Mouse (Mus musculus) heart, adult 2 months (tissue): ENCODE measurements at regions not wholly inside any gene's neighbourhood (a gene's known extent, or its start where the extent isn't known, plus 50 kb on each side); places are given as distances from the start of the nearest gene placed in this dataset.

Experiments used
- DNase-seq, 2 experiments: peaks; one replicate each; pipeline ENCODE4 v3.0.0; 2021
- H3K27ac ChIP-seq: fragments of 200-600 bp; 2 replicates; pipeline ENCODE4 v1.8.1; 2022
- H3K27me3 ChIP-seq: fragments of 200-500 bp; 2 replicates; pipeline ENCODE4 v1.6.1; 2012; ENCODE audit warnings: mild to moderate bottlenecking, low read length, inconsistent platforms, mixed read lengths; ENCODE audit not compliant: control insufficient read depth, insufficient read depth
- H3K36me3 ChIP-seq: fragments of 200-500 bp; 2 replicates; pipeline ENCODE4 v1.6.1; 2012; ENCODE audit warnings: low read length, inconsistent platforms; ENCODE audit not compliant: control insufficient read depth, insufficient read depth
- H3K4me1 ChIP-seq: fragments of 200-500 bp; 2 replicates; pipeline ENCODE4 v1.6.1; 2011; ENCODE audit warnings: low read length; ENCODE audit not compliant: control insufficient read depth, insufficient read depth
- H3K4me3 ChIP-seq: fragments of 200-600 bp; 2 replicates; pipeline ENCODE4 v1.8.1; 2022
- H3K79me2 ChIP-seq: fragments of 200-500 bp; replicated peaks from 2 replicates; pipeline ENCODE4 v1.6.1; 2012; ENCODE audit warnings: mild to moderate bottlenecking, inconsistent platforms, low read length, moderate library complexity, mixed read lengths; ENCODE audit not compliant: control insufficient read depth, insufficient read depth
- H3K9ac ChIP-seq: fragments of 200-500 bp; 2 replicates; pipeline ENCODE4 v1.6.1; 2012; ENCODE audit warnings: low read depth, mild to moderate bottlenecking, control low read depth, inconsistent platforms, low read length, mixed read lengths
- CTCF ChIP-seq: fragments of 200-600 bp; IDR thresholded peaks from 2 replicates; pipeline ENCODE4 v1.8.1; 2022; ENCODE audit warnings: antibody characterized with exemption, mild to moderate bottlenecking, moderate library complexity
- EP300 ChIP-seq: fragments of 200-500 bp; IDR thresholded peaks from 2 replicates; pipeline ENCODE4 v1.6.1; 2011; ENCODE audit warnings: low read depth, low read length, control low read depth; ENCODE audit not compliant: insufficient read depth
- POLR2A ChIP-seq: fragments of 200-500 bp; IDR thresholded peaks from 2 replicates; pipeline ENCODE4 v1.6.1; 2011; ENCODE audit warnings: mild to moderate bottlenecking, low read depth, low read length, control low read depth; ENCODE audit not compliant: insufficient read depth
- WGBS: fragments of 180-500 bp; shearing (Covaris S2); methylation state at CpG from one replicate; pipeline ENCODE4 v1.1.7; 2018; 5-methylcytosine and 5-hydroxymethylcytosine counted together
- intact Hi-C: fragments of 180-260 bp; cut with DNase I; formaldehyde crosslinking; loops from one replicate; pipeline ENCODE4 v1.15.1; 2025

DNA sequence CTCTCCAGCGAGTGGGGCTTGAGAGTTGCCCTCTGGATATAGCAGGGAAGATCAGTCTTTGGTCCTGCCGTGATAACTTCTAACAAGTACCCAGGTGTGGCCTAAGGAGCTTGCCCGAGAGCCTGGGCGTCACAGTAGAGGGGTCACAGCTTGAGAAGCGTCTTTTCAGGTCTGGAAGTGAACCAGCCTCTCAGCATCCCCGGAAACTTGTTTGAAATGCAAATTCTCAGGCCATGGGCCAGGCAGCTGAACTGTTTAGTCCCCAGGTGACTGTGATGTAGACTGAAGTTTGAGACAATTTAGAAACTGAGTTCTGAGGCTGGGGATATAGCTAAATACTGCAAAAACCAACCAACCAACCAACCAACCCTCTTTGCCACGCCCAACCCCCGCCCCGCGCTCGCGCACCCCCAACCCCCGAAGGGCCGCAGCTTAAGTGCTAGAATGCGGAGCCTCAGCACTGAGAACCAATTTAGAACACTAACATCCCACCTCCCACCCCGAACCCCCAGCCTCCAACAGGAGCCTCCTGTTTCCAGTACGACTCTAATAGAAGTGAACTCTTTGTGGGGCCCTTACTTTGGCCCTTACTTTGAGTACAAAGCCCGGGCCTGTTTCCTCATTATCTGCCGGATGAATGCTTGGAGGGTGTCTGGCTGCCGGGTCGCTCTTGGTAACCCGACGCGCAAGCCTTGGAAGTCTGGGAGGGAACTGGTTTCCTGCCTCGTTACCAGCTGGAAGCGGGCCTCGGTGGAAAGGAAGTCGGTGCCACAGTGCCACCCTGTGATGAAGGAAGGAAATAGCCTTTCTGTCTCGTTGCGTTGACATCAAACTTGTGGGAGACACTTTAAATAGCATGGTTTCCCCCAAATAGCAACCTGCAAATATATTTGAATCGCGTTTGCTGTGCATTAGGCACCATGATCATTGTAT lies 68.1 kb upstream of the Slc1a4 start:
- Histone ChIP-seq H3K4me3 (peak overlapping the region; percentile 13; the same call in 1 of the 2 replicates), H3K4me1 (no peaks in the 10 kb centered on the region), H3K27ac (no peak overlapping the region), H3K36me3 (no peaks in the 10 kb centered on the region), H3K9ac (0 out of 2 replicates have a peak overlapping the region, but pooled peaks have one; percentile 3), H3K27me3 (no peaks in the 10 kb centered on the region), H3K79me2 (no peaks in the 10 kb centered on the region)
- intact Hi-C loops: loop anchor here (1.0 to 2.0 kb wide), 5 partner anchors 68 to 578 kb away; partner anchors contain the start of gene Slc1a4
- 20% methylated on average over 32 of the region's 32 CpGs for whole genome bisulfite sequencing
- peak; percentile 75 to 83 for DNase-seq
- TF ChIP-seq CTCF: peak; percentile 88
- no peak for TF ChIP-seq POLR2A
- TF ChIP-seq EP300: peak; percentile 92

DNA sequence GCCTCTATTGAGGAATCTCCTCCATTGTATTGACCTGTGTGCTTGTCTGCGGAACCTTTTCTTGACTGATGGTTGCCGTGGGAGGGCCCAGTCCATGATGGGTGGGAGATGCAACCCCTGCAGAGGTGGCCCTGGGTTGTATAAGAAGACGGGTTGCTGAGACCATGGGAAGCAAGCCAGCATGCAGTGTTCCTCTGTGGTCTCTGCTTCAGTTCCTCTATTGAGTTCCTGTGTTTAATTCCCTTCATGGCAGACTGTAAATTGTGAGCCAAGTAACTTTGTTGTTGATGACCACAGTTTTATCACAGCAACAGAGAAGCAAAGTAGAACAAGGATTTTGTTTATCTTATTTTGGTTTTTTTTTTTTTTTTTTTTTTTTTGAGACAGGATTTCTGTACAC lies 70.9 kb upstream of the Slc1a4 start:
- intact Hi-C loops: no loop called here
- 63% methylated on average over 3 of the region's 3 CpGs for WGBS

DNA sequence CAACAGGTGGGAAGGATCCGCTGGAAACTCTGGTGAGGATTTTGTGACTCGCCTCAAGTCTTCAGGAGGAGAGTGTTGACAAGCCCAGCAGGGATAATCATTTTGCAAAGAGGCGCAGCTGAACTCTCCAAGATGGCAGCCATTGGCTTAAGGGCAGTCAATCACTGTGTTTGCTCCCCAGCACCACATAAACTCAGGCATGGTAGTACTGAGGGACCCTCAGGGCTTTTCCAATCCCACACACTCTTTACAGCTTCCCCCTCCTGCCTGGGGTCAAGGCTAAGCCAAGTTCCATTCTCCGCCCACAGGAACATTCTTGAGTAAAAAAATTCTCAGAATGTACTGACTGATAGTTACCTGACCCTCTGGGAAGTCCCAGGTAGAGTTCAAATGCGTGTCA lies 72.0 kb upstream of the Slc1a4 start:
- H3K27ac ChIP-seq: no peak overlapping the region
- H3K36me3 ChIP-seq: no peaks in the 10 kb centered on the region
- intact Hi-C loops: no loop called here
- WGBS: 79% methylated on average over 5 of the region's 5 CpGs
- TF ChIP-seq POLR2A (no peak), CTCF (no peak), EP300 (no peak)
- no peaks in the 10 kb centered on the region for H3K79me2 ChIP-seq
- no peak overlapping the region for H3K4me3 ChIP-seq
- no peak for DNase-seq
- no peaks in the 10 kb centered on the region for H3K27me3 ChIP-seq
- no peak overlapping the region for H3K9ac ChIP-seq
- H3K4me1 ChIP-seq: no peaks in the 10 kb centered on the region

More for the DNA sequence above, 70.9 kb upstream of the Slc1a4 start:
- H3K9ac ChIP-seq: no peak overlapping the region
- H3K4me3 ChIP-seq: no peak overlapping the region
- H3K27ac ChIP-seq: no peak overlapping the region
- TF ChIP-seq CTCF (no peak), EP300 (no peak), POLR2A (no peak)
- no peaks in the 10 kb centered on the region for H3K79me2 ChIP-seq
- no peaks in the 10 kb centered on the region for H3K36me3 ChIP-seq
- peak in 1 of 2 experiments; percentile 8 for DNase-seq
- H3K27me3 ChIP-seq: no peaks in the 10 kb centered on the region
- no peaks in the 10 kb centered on the region for H3K4me1 ChIP-seq

DNA sequence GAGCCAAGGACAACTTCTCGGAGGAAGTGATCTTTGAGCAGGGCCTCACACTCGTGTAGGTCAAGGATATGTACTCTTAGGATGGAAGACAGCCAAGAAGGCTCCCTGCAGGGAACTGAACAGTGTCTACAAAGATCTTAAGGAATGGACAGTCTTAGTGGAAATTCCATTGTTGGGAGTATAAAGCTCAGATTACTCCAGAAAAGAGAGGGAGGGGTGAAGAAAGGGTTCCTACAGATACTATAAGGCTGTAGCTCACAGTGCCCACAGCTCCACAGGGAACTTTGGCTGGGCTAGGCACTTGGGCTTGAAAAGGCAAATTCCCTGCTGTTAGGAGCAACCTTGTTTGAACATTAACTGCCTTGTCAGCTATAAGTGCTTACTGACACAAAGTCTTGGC lies 85.6 kb upstream of the Slc1a4 start:
- H3K27ac ChIP-seq: no peak overlapping the region
- TF ChIP-seq EP300 (no peak), POLR2A (no peak), CTCF (no peak)
- H3K4me1 ChIP-seq: no peaks in the 10 kb centered on the region
- no peaks in the 10 kb centered on the region for H3K27me3 ChIP-seq
- no peak overlapping the region for H3K9ac ChIP-seq
- H3K79me2 ChIP-seq: no peaks in the 10 kb centered on the region
- intact Hi-C loops: no loop called here
- H3K36me3 ChIP-seq: no peaks in the 10 kb centered on the region
- 42% methylated on average over 2 of the region's 2 CpGs for WGBS
- DNase-seq: no peak
- no peak overlapping the region for H3K4me3 ChIP-seq

DNA sequence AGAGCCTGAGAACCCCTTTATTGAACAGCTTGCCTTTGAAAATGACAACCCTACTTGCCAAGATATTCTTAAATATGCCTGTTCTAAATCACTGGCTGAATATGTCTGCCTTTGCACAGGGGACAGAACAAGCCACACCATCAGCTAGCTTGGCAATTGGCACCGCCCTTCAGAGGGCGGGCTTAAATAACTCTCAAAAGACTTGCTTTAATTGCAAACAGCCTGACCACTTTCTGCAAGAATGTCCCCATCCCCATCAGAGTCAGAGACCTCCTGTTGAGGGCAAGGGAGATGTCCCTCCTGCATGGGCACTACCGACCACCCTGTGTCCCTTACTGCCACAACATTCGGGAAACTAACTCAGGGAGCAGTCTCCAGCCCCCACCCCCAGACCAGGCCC lies 88.4 kb upstream of the Slc1a4 start:
- DNase-seq: no peak
- TF ChIP-seq CTCF (no peak), EP300 (no peak), POLR2A (no peak)
- 75% methylated on average over 4 of the region's 4 CpGs for WGBS
- Histone ChIP-seq H3K79me2 (no peaks in the 10 kb centered on the region), H3K36me3 (no peaks in the 10 kb centered on the region), H3K27me3 (no peaks in the 10 kb centered on the region), H3K4me3 (no peak overlapping the region), H3K4me1 (no peaks in the 10 kb centered on the region), H3K27ac (no peak overlapping the region), H3K9ac (no peak overlapping the region)
- intact Hi-C loops: no loop called here

DNA sequence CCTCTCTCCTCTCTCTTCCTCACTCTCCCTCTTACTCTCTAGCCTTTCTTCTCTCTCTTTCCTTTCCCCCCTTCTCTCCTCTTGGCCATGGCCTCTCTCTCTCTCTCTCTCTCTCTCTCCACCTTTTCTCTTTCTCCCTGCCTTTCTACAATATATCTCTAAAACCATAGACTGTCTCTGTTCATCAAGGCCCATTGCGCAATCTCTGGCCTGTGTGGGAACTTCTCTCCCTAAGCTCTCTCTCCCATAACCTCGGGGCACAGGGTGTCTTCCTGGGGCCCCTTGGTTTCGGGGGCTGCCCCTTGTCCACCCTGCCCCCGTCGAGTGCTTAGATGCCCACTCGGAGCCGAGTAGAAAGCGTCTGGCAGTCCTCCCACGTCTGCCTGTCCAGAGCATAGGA lies 103.5 kb upstream of the Slc1a4 start:
- Histone ChIP-seq H3K79me2 (no peaks in the 10 kb centered on the region), H3K27ac (no peak overlapping the region), H3K9ac (no peak overlapping the region), H3K4me1 (no peaks in the 10 kb centered on the region), H3K4me3 (no peak overlapping the region), H3K27me3 (no peaks in the 10 kb centered on the region), H3K36me3 (no peaks in the 10 kb centered on the region)
- intact Hi-C loops: no loop called here
- DNase-seq: no peak
- TF ChIP-seq CTCF: no peak
- no peak for TF ChIP-seq EP300
- no peak for TF ChIP-seq POLR2A
- WGBS: 59% methylated on average over 9 of the region's 9 CpGs
